Mouse (Mus musculus) layer of hippocampus, adult 2 months (tissue): ENCODE data around the gene Ppm1j. TPM values are rescaled to one million over a fixed set of nuclear protein-coding genes. Genes with fewer than 3 reads are reported as not detected.
"Not testable (repeated sequence)": the region's sequence is repeated elsewhere in the genome, so short reads cannot be mapped to it uniquely, and the experiment has no call there.

Source experiments
- DNase-seq, 2 experiments: peaks; one replicate each; pipeline ENCODE4 v3.0.0; 2022; ENCODE audit warnings: low spot score in 2 of 2
- H3K27ac ChIP-seq: fragments of 200-600 bp; 2 replicates; pipeline ENCODE4 v1.8.1; 2022
- H3K4me3 ChIP-seq: fragments of 200-600 bp; 2 replicates; pipeline ENCODE4 v1.8.1; 2022; ENCODE audit warnings: mild to moderate bottlenecking
- CTCF ChIP-seq: fragments of 200-600 bp; conservative IDR thresholded peaks from 2 replicates; pipeline ENCODE4 v1.8.1; 2022; ENCODE audit warnings: antibody characterized with exemption, mild to moderate bottlenecking, moderate library complexity
- long read RNA-seq, 2 experiments: library from polyadenylated mRNA; stranded (forward); transcript quantifications; one replicate each; pipeline ENCODE4 v2.0.0; 2021; ENCODE audit warnings: borderline mapping rate in 2 of 2
- total RNA-seq, 2 experiments: library from RNA; stranded (reverse); gene quantifications; 2 replicates each; pipeline ENCODE4 v1.2.3; 2021

Gene Ppm1j
- total RNA-seq = under 1 TPM in 1 of 2 experiments, not detected in 1; 0.46 TPM
- long read RNA-seq, experiment 1 = 0 reads
- long read RNA-seq, experiment 2, partial matches to known transcripts = 1 of 1 reads
- long read RNA-seq, experiment 2, other reads (novel, unspliced or antisense) = 0 of 1 reads

- TF ChIP-seq CTCF = no peak
- no peak for DNase-seq
Measured at GRCm38 (mm10) chr3:104780561-104781420, at the start of gene Ppm1j. Gene Ppm1j, plus strand, starts transcription at chr3:104781056.

DNA sequence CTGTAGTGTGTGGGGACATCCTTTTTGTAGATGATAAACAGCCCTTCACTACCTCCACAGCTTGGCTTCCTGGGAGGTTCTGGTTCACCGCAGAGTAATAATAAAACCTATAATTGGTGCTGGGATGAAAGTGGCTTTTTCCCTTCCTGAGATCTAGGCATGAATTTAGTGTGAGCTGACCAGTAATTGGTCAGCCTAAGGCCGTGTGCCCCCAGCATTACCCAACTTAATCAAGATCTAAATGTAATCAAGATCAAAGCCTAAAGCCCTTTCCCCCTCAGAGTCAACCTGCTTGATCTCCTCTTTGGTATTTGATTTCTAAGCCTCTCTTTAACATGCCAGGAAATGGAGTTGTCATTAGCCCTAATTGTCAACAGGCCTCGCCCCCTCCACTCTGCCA lies 47.9 kb upstream of the Ppm1j start:
- Histone ChIP-seq H3K27ac (no peak overlapping the region), H3K4me3 (no peak overlapping the region)
- no peak for DNase-seq
- TF ChIP-seq CTCF = no peak

More at GRCm38 (mm10) chr3:104780561-104781420, at the start of gene Ppm1j:
- Histone ChIP-seq H3K4me3 (peak within 1 kb of the TSS; percentile 49), H3K27ac (no peak within 1 kb of the TSS)

DNA sequence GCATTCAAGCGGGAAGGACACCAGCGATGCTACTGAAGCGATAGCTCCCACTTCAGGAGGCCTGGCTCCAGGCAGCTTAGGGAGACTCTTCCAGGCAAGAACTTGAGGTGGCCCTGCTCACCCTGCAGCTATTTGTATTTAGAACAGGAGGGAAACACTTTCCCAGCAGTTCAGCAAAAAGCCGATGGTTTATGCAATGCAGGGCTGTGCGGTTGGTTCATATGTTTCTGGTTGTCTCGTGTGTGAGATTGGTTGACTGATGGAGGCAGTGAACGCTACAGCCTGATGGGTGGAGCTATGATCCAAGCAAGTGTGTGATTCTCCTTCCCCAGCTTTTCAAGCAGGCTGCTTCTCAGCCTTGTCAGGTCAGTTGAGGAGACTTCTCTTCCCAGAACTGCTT lies 46.2 kb upstream of the Ppm1j start:
- TF ChIP-seq CTCF = no peak
- H3K27ac ChIP-seq = no peak overlapping the region
- no peak for DNase-seq
- H3K4me3 ChIP-seq = no peak overlapping the region

GRCm38 (mm10) chr3:104741954-104742353 lies 38.9 kb upstream of the Ppm1j start:
- DNase-seq = no peak
- Histone ChIP-seq H3K27ac (no peak overlapping the region), H3K4me3 (no peak overlapping the region)
- TF ChIP-seq CTCF = no peak

GRCm38 (mm10) chr3:104743161-104743560 lies 37.7 kb upstream of the Ppm1j start:
- DNase-seq = no peak
- H3K4me3 ChIP-seq = no peak overlapping the region
- no peak overlapping the region for H3K27ac ChIP-seq
- no peak for TF ChIP-seq CTCF

GRCm38 (mm10) chr3:104743864-104744263 lies 37.0 kb upstream of the Ppm1j start:
- no peak for TF ChIP-seq CTCF
- Histone ChIP-seq H3K27ac (no peak overlapping the region), H3K4me3 (no peak overlapping the region)
- DNase-seq = no peak

- TF ChIP-seq CTCF = peak; percentile 46
- DNase-seq = peak in 1 of 2 experiments; percentile 17
- not testable (repeated sequence) for H3K27ac ChIP-seq, H3K4me3 ChIP-seq
Measured at GRCm38 (mm10) chr3:104752845-104753244, 28.0 kb upstream of the Ppm1j start.

DNA sequence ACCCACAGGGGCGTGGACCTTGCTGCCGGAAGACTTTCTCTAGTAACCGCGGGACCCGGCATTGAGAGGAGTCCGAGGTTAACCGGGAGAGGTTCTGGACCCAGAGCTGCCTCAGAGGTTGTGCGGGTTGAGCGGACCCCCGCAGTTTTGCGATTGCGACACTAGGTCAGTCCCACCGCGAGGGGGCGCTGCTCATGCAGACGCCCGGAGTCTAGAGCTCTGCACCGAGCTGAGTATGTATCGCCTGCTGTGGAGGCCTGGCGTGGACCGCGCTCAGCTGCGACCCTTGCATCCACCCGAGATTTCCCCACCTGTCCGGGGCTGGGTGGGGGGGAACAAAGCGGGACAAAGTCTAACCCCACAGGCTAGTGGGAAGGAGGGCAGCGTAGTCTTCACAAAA lies 22.4 kb upstream of the Ppm1j start:
- H3K4me3 ChIP-seq = peak overlapping the region; percentile 54
- no peak overlapping the region for H3K27ac ChIP-seq
- peak; percentile 27 to 73 for DNase-seq
- peak; percentile 87 for TF ChIP-seq CTCF

DNA sequence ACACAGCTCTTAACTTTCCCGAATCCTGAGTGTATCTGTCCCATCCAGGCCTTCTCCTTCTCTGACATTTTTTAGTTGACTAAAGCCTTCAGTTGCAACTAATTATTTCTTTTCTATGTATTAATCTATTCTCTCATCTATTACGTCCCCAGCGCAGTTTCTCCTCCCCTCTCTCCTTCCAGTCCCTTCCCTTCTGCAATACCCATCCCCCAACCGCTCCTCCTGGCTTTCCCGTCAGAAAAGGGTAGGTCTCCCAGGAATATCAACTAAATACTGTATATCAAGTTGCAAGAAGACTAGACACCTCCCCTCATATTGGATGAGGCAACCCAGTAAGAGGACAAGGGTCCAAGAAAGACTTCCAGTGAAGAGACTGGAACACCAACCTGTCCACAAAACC lies 22.0 kb upstream of the Ppm1j start:
- no peak for DNase-seq
- H3K27ac ChIP-seq = no peak overlapping the region
- H3K4me3 ChIP-seq = peak overlapping the region; percentile 54
- no peak for TF ChIP-seq CTCF

- DNase-seq, H3K4me3 ChIP-seq, H3K27ac ChIP-seq: not testable (repeated sequence)
Measured at GRCm38 (mm10) chr3:104762103-104762863, 18.6 kb upstream of the Ppm1j start.

GRCm38 (mm10) chr3:104765021-104765420 lies 15.8 kb upstream of the Ppm1j start:
- peak; percentile 73 for TF ChIP-seq CTCF
- H3K4me3 ChIP-seq = no peak overlapping the region
- DNase-seq = no peak
- no peak overlapping the region for H3K27ac ChIP-seq

DNA sequence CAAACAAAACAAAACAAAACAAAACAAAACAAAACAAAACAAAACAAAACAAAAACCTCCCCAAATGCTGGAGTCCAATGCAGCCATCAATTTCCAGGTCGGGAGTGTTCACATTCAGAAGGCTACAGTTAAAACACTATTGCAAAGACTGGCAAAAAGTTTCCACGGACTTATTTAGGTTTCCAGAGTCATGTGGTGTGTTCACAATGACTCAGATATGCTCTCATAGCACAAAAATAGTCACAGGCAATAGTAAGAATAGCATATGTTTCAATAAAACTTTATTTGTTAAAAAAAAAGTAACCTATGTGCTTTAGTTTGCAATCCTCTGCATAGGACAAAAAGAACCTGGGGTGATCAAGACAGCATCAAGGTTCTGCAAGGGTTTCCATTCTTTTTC lies 13.7 kb upstream of the Ppm1j start:
- Histone ChIP-seq H3K27ac (no peak overlapping the region), H3K4me3 (no peak overlapping the region)
- no peak for DNase-seq
- TF ChIP-seq CTCF = no peak

DNA sequence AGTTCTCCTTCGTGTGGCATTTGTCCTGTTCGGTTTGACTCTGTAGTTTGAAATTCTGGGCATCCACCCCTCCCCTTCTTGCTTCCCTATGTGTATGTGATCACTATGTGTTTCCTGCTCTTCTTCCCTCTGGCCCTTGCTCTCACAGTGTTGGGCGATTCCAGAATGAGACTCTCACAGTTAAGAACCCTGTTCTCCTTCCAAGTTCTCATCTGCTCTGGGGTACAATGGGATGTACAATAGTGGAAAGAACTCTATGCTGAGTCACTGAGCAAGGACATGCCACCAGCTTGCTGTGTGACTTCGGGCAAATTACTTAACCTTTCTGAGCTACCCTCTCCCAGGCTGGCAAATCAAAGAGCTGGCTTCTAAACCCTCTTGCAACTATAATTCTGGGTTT lies 13.1 kb upstream of the Ppm1j start:
- no peak for DNase-seq
- H3K4me3 ChIP-seq = no peak overlapping the region
- TF ChIP-seq CTCF = no peak
- no peak overlapping the region for H3K27ac ChIP-seq
